Mouse (Mus musculus) A20 (cell line): ENCODE data around the gene Pfkl.
"Not testable (repeated sequence)": the region's sequence is repeated elsewhere in the genome, so short reads cannot be mapped to it uniquely, and the experiment has no call there.

Experiments
- DNase-seq: peaks from one replicate; pipeline ENCODE4 v3.0.0-alpha.2; 2011; ENCODE audit warnings: low read depth, low spot score

Gene Pfkl

GRCm38 (mm10) chr10:78009945-78010293 lies at the start of gene Pfkl:
TSS of gene Pfkl (minus strand) at chr10:78010083.
- DNase-seq: no peak

- DNase-seq: no peak
Measured at GRCm38 (mm10) chr10:78057056-78057455, 47.2 kb upstream of the Pfkl start.

GRCm38 (mm10) chr10:78054633-78055565 lies 45.0 kb upstream of the Pfkl start:
- DNase-seq: no peak

GRCm38 (mm10) chr10:78049519-78050035 lies 39.7 kb upstream of the Pfkl start:
- no peak for DNase-seq

GRCm38 (mm10) chr10:78048061-78048730 lies 38.3 kb upstream of the Pfkl start:
- no peak for DNase-seq

- DNase-seq: peak; percentile 34
Measured at GRCm38 (mm10) chr10:78046388-78046787, 36.5 kb upstream of the Pfkl start.

GRCm38 (mm10) chr10:78044531-78044930 lies 34.6 kb upstream of the Pfkl start:
- DNase-seq: no peak

GRCm38 (mm10) chr10:78043406-78043836 lies 33.5 kb upstream of the Pfkl start, which contains the start of gene Aire:
TSS of gene Aire (minus strand) at chr10:78043610.
- peak; percentile 59 for DNase-seq

GRCm38 (mm10) chr10:78042697-78043405 lies 33.0 kb upstream of the Pfkl start:
- no peak for DNase-seq

GRCm38 (mm10) chr10:78042096-78042495 lies 32.2 kb upstream of the Pfkl start:
- DNase-seq: no peak

- no peak for DNase-seq
Measured at GRCm38 (mm10) chr10:78041647-78042046, 31.8 kb upstream of the Pfkl start, which contains the start of gene Dnmt3l. TSS of gene Dnmt3l (plus strand) at chr10:78041947.

GRCm38 (mm10) chr10:78037139-78037538 lies 27.3 kb upstream of the Pfkl start:
- no peak for DNase-seq

- no peak for DNase-seq
Measured at GRCm38 (mm10) chr10:78031987-78032386, 22.1 kb upstream of the Pfkl start.

GRCm38 (mm10) chr10:78029080-78029479 lies 19.2 kb upstream of the Pfkl start:
- no peak for DNase-seq

- peak; percentile 85 for DNase-seq
Measured at GRCm38 (mm10) chr10:78028129-78028528, 18.2 kb upstream of the Pfkl start.

- peak; percentile 66 for DNase-seq
Measured at GRCm38 (mm10) chr10:78025453-78025852, 15.6 kb upstream of the Pfkl start.

- not testable (repeated sequence) for DNase-seq
Measured at GRCm38 (mm10) chr10:78019984-78020383, 10.1 kb upstream of the Pfkl start.

GRCm38 (mm10) chr10:78019291-78019690 lies 9.4 kb upstream of the Pfkl start:
- no peak for DNase-seq

GRCm38 (mm10) chr10:78018797-78019203 lies 8.9 kb upstream of the Pfkl start:
- peak; percentile 89 for DNase-seq

- no peak for DNase-seq
Measured at GRCm38 (mm10) chr10:78016366-78016765, 6.5 kb upstream of the Pfkl start.

- no peak for DNase-seq
Measured at GRCm38 (mm10) chr10:78015489-78015888, 5.6 kb upstream of the Pfkl start.
